Mouse (Mus musculus): ENCODE measurements around the gene Fam25c.

DNA sequence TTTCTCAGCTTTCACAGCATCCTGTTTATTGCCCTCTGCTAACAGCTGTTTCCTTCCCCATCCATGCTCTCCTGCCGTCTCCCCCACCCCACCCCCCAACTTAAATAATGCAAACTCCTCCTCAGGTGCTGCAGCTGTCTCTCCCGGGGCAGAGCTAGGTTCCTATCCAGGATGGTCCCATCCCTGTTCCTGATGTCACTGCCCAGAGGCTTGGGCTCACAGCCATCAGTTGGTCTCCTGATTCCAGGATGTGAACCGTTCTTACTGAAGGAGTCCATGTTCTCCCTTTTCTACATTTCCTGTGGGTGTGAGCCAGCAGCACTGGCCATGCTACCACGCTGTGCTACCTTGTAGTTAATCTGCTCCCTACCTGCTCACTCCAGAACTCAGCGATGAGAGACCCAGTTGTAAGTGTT, 52.0 kb downstream of the Fam25c start:
- TF ChIP-seq CTCF (IDR thresholded peaks at IDR 0.05; ENCODE audit: extremely low read depth, insufficient read depth, low read length), result no peak
- TF ChIP-seq POLR2A (IDR thresholded peaks at IDR 0.05; ENCODE audit: extremely low read depth, insufficient read depth, low read length), result no peak

Data from cortical plate, adult 2 months (tissue).